Mouse (Mus musculus) megakaryocyte, embryonic 14.5 days (primary cell): ENCODE results near the gene Amt. TPM values are rescaled to one million over a fixed set of nuclear protein-coding genes. Genes with fewer than 3 reads are reported as not detected.

ENCODE experiments used
- H3K27me3 ChIP-seq: replicated peaks from 2 replicates; pipeline ENCODE3; 2012; ENCODE audit warnings: inconsistent platforms
- H3K36me3 ChIP-seq: replicated peaks from 2 replicates; pipeline ENCODE3; 2012; ENCODE audit warnings: low read length, inconsistent platforms, mixed read lengths
- H3K4me1 ChIP-seq: 2 replicates; pipeline ENCODE4 v1.6.1; 2012; ENCODE audit warnings: inconsistent platforms
- H3K4me3 ChIP-seq: replicated peaks from 2 replicates; pipeline ENCODE3; 2012; ENCODE audit warnings: moderate library complexity, mild to moderate bottlenecking, inconsistent platforms
- H3K9me3 ChIP-seq: 2 replicates; pipeline ENCODE4 v1.6.1; 2012; ENCODE audit warnings: inconsistent platforms
- FLI1 ChIP-seq: IDR thresholded peaks from 2 replicates; pipeline ENCODE4 v1.6.1; 2012; ENCODE audit warnings: low read length, inconsistent platforms, mixed read lengths
- GATA1 ChIP-seq: IDR thresholded peaks from 3 replicates; pipeline ENCODE4 v1.6.1; 2012; ENCODE audit warnings: mixed read lengths, low read length, inconsistent platforms, borderline replicate concordance
- polyA plus RNA-seq: library from polyadenylated mRNA; stranded (reverse); fragments of >175 nt; gene quantifications from 2 replicates; pipeline ENCODE4 v1.2.3, GENCODE M21; 2012; ENCODE audit warnings: low replicate concordance; ENCODE audit not compliant: insufficient read depth

The Amt gene
- polyA plus RNA-seq, 1 experiment: 1.9 TPM

- Histone ChIP-seq H3K4me1 (peaks cover 65% of the 10 kb centered on the region), H3K4me3 (peak within 1 kb of the TSS; percentile 92), H3K36me3 (peaks cover 40% of the 10 kb centered on the region), H3K27me3 (no peaks in the 10 kb centered on the region), H3K9me3 (no peaks in the 10 kb centered on the region)
- TF ChIP-seq GATA1 (no peak), FLI1 (no peak)
Measured at GRCm38 (mm10) chr9:108338886-108339781, 42.5 kb downstream of the Amt start, which contains the start of gene Gpx1. Gene Gpx1, plus strand, starts transcription at chr9:108338903.

- Histone ChIP-seq H3K4me1 (peaks cover 70% of the 10 kb centered on the region), H3K36me3 (peaks cover 33% of the 10 kb centered on the region), H3K4me3 (peak overlapping the region; percentile 92), H3K27me3 (no peaks in the 10 kb centered on the region), H3K9me3 (no peaks in the 10 kb centered on the region)
- TF ChIP-seq FLI1: no peak
- TF ChIP-seq GATA1: no peak
Measured at GRCm38 (mm10) chr9:108339886-108340257, 43.2 kb downstream of the Amt start.

- Histone ChIP-seq H3K36me3 (peaks cover 26% of the 10 kb centered on the region), H3K9me3 (no peaks in the 10 kb centered on the region), H3K27me3 (no peaks in the 10 kb centered on the region), H3K4me3 (peak overlapping the region; percentile 92), H3K4me1 (peaks cover 74% of the 10 kb centered on the region)
- TF ChIP-seq GATA1 (no peak), FLI1 (no peak)
Measured at GRCm38 (mm10) chr9:108340258-108341138, 43.8 kb downstream of the Amt start.

GRCm38 (mm10) chr9:108341139-108341475 lies 44.5 kb downstream of the Amt start:
- peaks cover 77% of the 10 kb centered on the region for H3K4me1 ChIP-seq
- no peaks in the 10 kb centered on the region for H3K9me3 ChIP-seq
- peak overlapping the region; percentile 92 for H3K4me3 ChIP-seq
- peaks cover 21% of the 10 kb centered on the region for H3K36me3 ChIP-seq
- TF ChIP-seq GATA1 (no peak), FLI1 (no peak)
- no peaks in the 10 kb centered on the region for H3K27me3 ChIP-seq

- Histone ChIP-seq H3K4me1 (peaks cover 78% of the 10 kb centered on the region), H3K4me3 (peak overlapping the region; percentile 92), H3K27me3 (no peaks in the 10 kb centered on the region), H3K9me3 (no peaks in the 10 kb centered on the region), H3K36me3 (peaks cover 18% of the 10 kb centered on the region)
- TF ChIP-seq FLI1 (no peak), GATA1 (no peak)
Measured at GRCm38 (mm10) chr9:108341801-108342200, 45.1 kb downstream of the Amt start.

- peaks cover 84% of the 10 kb centered on the region for H3K4me1 ChIP-seq
- H3K9me3 ChIP-seq: no peaks in the 10 kb centered on the region
- peak overlapping the region; percentile 69 for H3K4me3 ChIP-seq
- H3K36me3 ChIP-seq: peaks cover 18% of the 10 kb centered on the region
- TF ChIP-seq FLI1 (no peak), GATA1 (no peak)
- H3K27me3 ChIP-seq: no peaks in the 10 kb centered on the region
Measured at GRCm38 (mm10) chr9:108342301-108342831, 45.7 kb downstream of the Amt start.

GRCm38 (mm10) chr9:108343331-108343730 lies 46.7 kb downstream of the Amt start:
- TF ChIP-seq FLI1 (no peak), GATA1 (no peak)
- H3K4me1 ChIP-seq: peaks cover 75% of the 10 kb centered on the region
- H3K36me3 ChIP-seq: peaks cover 14% of the 10 kb centered on the region
- H3K4me3 ChIP-seq: no peak overlapping the region
- H3K27me3 ChIP-seq: no peaks in the 10 kb centered on the region
- no peaks in the 10 kb centered on the region for H3K9me3 ChIP-seq

GRCm38 (mm10) chr9:108343835-108344234 lies 47.2 kb downstream of the Amt start:
- Histone ChIP-seq H3K4me3 (no peak overlapping the region), H3K4me1 (peaks cover 75% of the 10 kb centered on the region), H3K9me3 (no peaks in the 10 kb centered on the region), H3K36me3 (peaks cover 11% of the 10 kb centered on the region), H3K27me3 (no peaks in the 10 kb centered on the region)
- no peak for TF ChIP-seq GATA1
- TF ChIP-seq FLI1: no peak

- H3K4me3 ChIP-seq: no peak overlapping the region
- TF ChIP-seq FLI1 (no peak), GATA1 (no peak)
- H3K27me3 ChIP-seq: no peaks in the 10 kb centered on the region
- peaks cover 79% of the 10 kb centered on the region for H3K4me1 ChIP-seq
- peaks cover 12% of the 10 kb centered on the region for H3K36me3 ChIP-seq
- H3K9me3 ChIP-seq: no peaks in the 10 kb centered on the region
Measured at GRCm38 (mm10) chr9:108344471-108344870, 47.8 kb downstream of the Amt start.

GRCm38 (mm10) chr9:108347024-108347423 lies 50.4 kb downstream of the Amt start:
- Histone ChIP-seq H3K4me1 (peaks cover 65% of the 10 kb centered on the region), H3K9me3 (no peaks in the 10 kb centered on the region), H3K36me3 (peaks cover 26% of the 10 kb centered on the region)

More at GRCm38 (mm10) chr9:108347024-108347423, 50.4 kb downstream of the Amt start:
- no peaks in the 10 kb centered on the region for H3K27me3 ChIP-seq
- peak overlapping the region; percentile 100 for H3K4me3 ChIP-seq
- TF ChIP-seq FLI1 (no peak), GATA1 (no peak)
